Mouse (Mus musculus) heart, embryonic 16.5 days (tissue): Measurements from ENCODE around the gene Pvrig. TPM values are rescaled to one million over a fixed set of nuclear protein-coding genes. Genes with fewer than 3 reads are reported as not detected.
"Not testable (repeated sequence)": the region's sequence is repeated elsewhere in the genome, so short reads cannot be mapped to it uniquely, and the experiment has no call there.

ENCODE experiments used
- ATAC-seq: fragments of 200-750 bp; cut with Nextera tagmentation; replicated peaks from 2 replicates; pipeline ENCODE4 v1.8.0; 2017; ENCODE audit warnings: moderate number of reproducible peaks; ENCODE audit not compliant: insufficient read depth, low FRiP score; ENCODE audit errors: extremely low read depth
- H3K27ac ChIP-seq: fragments of 300-500 bp; sonication (generic); 2 replicates; pipeline ENCODE4 v1.5.1; 2014; ENCODE audit warnings: mild to moderate bottlenecking, low read length, control low read depth, moderate library complexity
- H3K27me3 ChIP-seq: fragments of 300-500 bp; sonication (generic); 2 replicates; pipeline ENCODE4 v1.6.1; 2014; ENCODE audit warnings: low read length, mixed read lengths; ENCODE audit not compliant: control insufficient read depth, insufficient read depth
- H3K36me3 ChIP-seq: fragments of 300-500 bp; sonication (generic); 2 replicates; pipeline ENCODE4 v1.6.1; 2014; ENCODE audit not compliant: control insufficient read depth, insufficient read depth
- H3K4me1 ChIP-seq: fragments of 300-500 bp; sonication (generic); 2 replicates; pipeline ENCODE4 v1.6.1; 2014; ENCODE audit warnings: low read length, mixed read lengths; ENCODE audit not compliant: control insufficient read depth, insufficient read depth
- H3K4me2 ChIP-seq: fragments of 300-500 bp; sonication (generic); 2 replicates; pipeline ENCODE4 v1.6.1; 2014; ENCODE audit warnings: low read depth, mild to moderate bottlenecking, control low read depth, low read length
- H3K4me3 ChIP-seq: fragments of 300-500 bp; sonication (generic); 2 replicates; pipeline ENCODE4 v1.5.1; 2014; ENCODE audit warnings: mild to moderate bottlenecking, control low read depth, low read length
- H3K9ac ChIP-seq: fragments of 300-500 bp; sonication (generic); 2 replicates; pipeline ENCODE4 v1.6.1; 2014; ENCODE audit warnings: low read length, control low read depth
- H3K9me3 ChIP-seq: fragments of 300-500 bp; sonication (generic); replicated peaks from 2 replicates; pipeline ENCODE4 v1.6.1; 2016; ENCODE audit warnings: low read length; ENCODE audit not compliant: control insufficient read depth
- WGBS: fragments of 180-500 bp; shearing (Covaris S2); extraction: QIAGEN DNeasy Blood & Tissue Kit; methylation state at CpG from one replicate; pipeline ENCODE4 v1.1.7; 2014; 5-methylcytosine and 5-hydroxymethylcytosine counted together
- polyA plus RNA-seq: library from polyadenylated mRNA; unstranded; fragments of >200 nt; fragmentation: Nextera tagmentation; extraction: Ambion mirVana; gene quantifications from 2 replicates; pipeline ENCODE4 v1.2.1, GENCODE M21; 2015

The Pvrig gene
- polyA plus RNA-seq, result 0.14 and 0.17 TPM in 2 replicates

DNA sequence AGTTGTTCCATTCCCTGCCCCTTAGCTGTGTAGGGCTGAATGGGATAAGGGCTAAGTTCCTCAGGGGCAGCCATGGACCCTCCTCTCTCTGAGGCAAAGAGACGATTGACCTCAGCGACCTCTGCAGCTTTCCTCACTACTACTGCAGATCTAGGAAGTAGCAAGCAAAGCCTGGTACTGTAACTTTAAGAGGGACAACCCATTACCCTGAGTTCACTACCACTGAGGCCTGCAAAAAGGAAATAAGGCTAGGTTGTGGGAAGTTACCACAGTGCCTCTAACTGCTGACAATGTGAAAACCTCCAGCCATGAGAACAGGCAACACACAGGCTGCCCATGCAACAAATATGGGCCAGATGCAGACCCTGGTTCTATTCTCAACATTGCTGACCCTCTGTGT is at the start of gene Pvrig:
Gene Pvrig, plus strand, starts transcription at position 301 of the 400 bp plus-strand sequence.
- Histone ChIP-seq H3K27me3 (no peaks in the 10 kb centered on the region), H3K9ac (no peak within 1 kb of the TSS), H3K4me3 (no peak within 1 kb of the TSS), H3K4me1 (no peaks in the 10 kb centered on the region), H3K9me3 (no peaks in the 10 kb centered on the region), H3K36me3 (no peaks in the 10 kb centered on the region), H3K4me2 (no peak within 1 kb of the TSS), H3K27ac (no peak within 1 kb of the TSS)
- no peak for ATAC-seq
- WGBS, result 76% methylated on average over 2 of the region's 2 CpGs

DNA sequence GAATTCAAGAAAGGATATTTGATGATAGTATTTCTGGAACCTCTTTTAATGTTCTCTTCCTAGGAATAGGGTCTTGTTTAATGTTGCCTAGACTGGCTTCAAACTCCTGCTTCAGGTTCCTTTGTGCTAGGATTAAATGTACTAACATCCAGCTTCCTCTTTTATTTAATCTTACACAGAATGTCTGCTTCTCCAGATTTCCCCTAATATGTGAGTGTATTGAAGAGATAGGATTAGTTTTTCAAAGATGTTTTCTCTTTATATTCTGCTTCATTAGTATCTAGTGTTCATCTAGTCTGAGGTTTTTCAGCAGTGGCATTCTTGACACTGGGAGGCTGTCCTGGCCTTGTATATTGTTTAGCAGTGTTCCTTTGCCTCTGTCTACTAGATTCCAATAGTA is 47.6 kb upstream of the Pvrig start:
- H3K4me3 ChIP-seq, result no peak overlapping the region
- ATAC-seq, result no peak
- H3K9ac ChIP-seq, result no peak overlapping the region
- no peak overlapping the region for H3K4me2 ChIP-seq
- H3K36me3 ChIP-seq, result no peaks in the 10 kb centered on the region
- no peaks in the 10 kb centered on the region for H3K4me1 ChIP-seq
- H3K27me3 ChIP-seq, result no peaks in the 10 kb centered on the region
- no peaks in the 10 kb centered on the region for H3K9me3 ChIP-seq
- H3K27ac ChIP-seq, result no peak overlapping the region

DNA sequence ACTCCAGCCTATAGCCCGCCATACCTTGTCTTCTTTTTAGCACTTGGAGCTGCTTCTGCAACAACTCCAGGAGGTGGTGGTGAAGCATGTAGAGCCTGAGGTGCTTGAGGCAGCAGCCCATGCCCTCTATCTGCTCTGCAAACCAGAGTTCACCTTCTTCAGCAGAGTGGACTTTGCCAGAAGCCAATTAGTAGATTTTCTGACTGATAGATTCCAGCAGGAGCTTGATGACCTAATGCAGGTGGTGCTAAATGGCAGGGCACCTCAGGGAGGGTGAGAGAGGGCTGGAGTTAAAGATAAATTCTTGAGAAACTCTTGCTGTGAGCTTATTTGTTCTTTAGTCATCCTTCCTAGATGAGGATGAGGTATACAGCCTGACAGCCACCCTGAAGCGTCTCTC is 42.1 kb upstream of the Pvrig start:
- no peaks in the 10 kb centered on the region for H3K4me1 ChIP-seq
- no peak overlapping the region for H3K27ac ChIP-seq
- no peaks in the 10 kb centered on the region for H3K36me3 ChIP-seq
- H3K9me3 ChIP-seq, result no peaks in the 10 kb centered on the region
- ATAC-seq, result no peak
- no peak overlapping the region for H3K9ac ChIP-seq
- no peak overlapping the region for H3K4me3 ChIP-seq
- no peak overlapping the region for H3K4me2 ChIP-seq
- 70% methylated on average over 2 of the region's 2 CpGs for WGBS
- H3K27me3 ChIP-seq, result no peaks in the 10 kb centered on the region

DNA sequence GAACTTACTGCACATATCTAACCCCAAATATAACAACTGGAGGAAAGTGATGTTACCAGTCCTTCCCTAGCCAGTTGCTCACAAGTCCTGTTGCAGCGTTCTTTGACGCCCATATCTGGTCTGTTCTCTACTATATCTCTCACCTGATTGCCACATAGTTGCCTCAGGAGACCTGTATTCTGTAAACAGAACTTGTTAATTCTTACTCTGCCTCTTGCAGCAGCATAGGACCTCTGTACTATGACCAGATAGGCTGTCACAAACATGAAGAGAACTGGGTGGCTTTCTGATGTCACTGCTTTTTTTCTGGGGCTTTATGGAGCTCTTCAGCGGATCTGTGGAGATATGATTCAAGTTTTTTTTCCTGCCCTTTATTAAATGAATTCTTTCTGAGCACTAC is 29.0 kb upstream of the Pvrig start:
- ATAC-seq, result no peak
- no peaks in the 10 kb centered on the region for H3K36me3 ChIP-seq
- WGBS, result 76% methylated on average over 3 of the region's 3 CpGs
- no peaks in the 10 kb centered on the region for H3K4me1 ChIP-seq
- no peak overlapping the region for H3K9ac ChIP-seq
- H3K27me3 ChIP-seq, result no peaks in the 10 kb centered on the region
- H3K27ac ChIP-seq, result no peak overlapping the region
- H3K9me3 ChIP-seq, result no peaks in the 10 kb centered on the region
- no peak overlapping the region for H3K4me2 ChIP-seq
- no peak overlapping the region for H3K4me3 ChIP-seq

DNA sequence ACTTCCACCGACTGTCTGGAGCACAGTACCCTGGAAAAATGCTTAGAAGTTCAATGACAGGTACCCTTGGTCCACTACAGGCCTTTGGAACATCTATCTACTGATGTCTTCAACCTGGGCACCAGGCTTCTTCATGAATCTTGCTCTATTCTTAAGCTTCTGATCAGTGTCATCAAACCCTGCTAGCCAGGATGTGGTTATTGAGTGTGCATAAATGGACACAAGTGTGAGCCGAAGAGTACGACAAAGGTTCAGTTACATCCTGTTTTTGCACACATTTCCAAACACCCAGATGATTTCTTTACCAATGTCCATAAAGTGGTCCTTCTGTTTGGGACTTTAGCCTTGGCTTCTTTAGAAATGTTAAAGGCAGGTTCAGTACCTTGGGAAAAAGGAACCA is 1.5 kb downstream of the Pvrig start:
- H3K9me3 ChIP-seq, result no peaks in the 10 kb centered on the region
- no peak overlapping the region for H3K9ac ChIP-seq
- no peaks in the 10 kb centered on the region for H3K36me3 ChIP-seq
- H3K4me3 ChIP-seq, result no peak overlapping the region
- no peak overlapping the region for H3K4me2 ChIP-seq
- H3K4me1 ChIP-seq, result no peaks in the 10 kb centered on the region
- no peaks in the 10 kb centered on the region for H3K27me3 ChIP-seq
- no peak for ATAC-seq
- no peak overlapping the region for H3K27ac ChIP-seq
- 76% methylated on average over 3 of the region's 3 CpGs for WGBS

DNA sequence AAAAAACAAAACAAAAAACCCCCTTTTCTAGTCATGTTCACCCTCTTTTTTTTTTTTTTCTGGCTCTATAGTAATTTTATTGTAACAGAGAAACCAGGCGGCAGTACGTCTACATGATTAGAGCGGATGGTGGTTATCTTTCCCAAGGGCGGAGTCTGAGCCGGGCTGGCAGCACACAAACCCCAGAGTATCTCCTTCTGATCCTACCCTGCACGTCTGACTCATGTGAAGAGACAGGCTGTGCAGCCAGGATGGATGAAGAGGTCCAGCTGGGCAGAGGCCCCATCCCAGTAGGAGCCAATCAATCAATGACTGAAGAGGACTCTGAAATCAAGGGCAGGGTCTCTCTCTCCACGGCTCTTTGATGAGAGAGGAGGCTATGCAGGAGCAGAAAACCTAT is 21.4 kb downstream of the Pvrig start:
- H3K27ac ChIP-seq, H3K4me1 ChIP-seq, H3K27me3 ChIP-seq, H3K4me3 ChIP-seq, H3K36me3 ChIP-seq, H3K9me3 ChIP-seq, H3K9ac ChIP-seq, ATAC-seq, H3K4me2 ChIP-seq: not testable (repeated sequence)
- WGBS, result 58% methylated on average over 6 of the region's 7 CpGs

DNA sequence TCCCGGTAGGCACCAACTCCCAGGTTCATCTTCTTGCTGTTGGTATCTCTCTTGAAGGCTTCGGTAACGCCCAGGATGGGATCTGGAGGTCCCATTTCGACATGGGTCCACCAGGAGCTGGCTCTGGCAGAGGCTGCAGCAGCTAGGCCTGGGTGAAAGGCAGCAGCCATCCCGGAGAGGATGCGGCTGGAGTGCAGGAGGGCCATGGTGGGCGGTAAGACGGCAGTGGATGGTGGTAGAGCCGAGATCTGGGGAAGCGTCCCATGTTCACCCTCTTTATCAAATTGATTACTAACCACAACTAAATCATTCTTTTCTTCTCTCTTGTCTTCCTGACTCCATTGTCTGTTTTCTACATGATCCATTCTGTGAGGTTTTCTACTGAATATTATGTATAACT is 23.6 kb downstream of the Pvrig start:
- not testable (repeated sequence) for H3K4me3 ChIP-seq, H3K27ac ChIP-seq, H3K9me3 ChIP-seq, H3K9ac ChIP-seq, H3K36me3 ChIP-seq, H3K4me1 ChIP-seq, H3K4me2 ChIP-seq, H3K27me3 ChIP-seq, ATAC-seq
- 87% methylated on average over 10 of the region's 10 CpGs for WGBS

Other genes starting within 250 kb of the Pvrig start
- gene Zscan21, start 225.1 kb upstream of the Pvrig start, polyA plus RNA-seq, result 37.6 and 42.7 TPM in 2 replicates
- 11.5 and 12.0 TPM in 2 replicates for gene Zfp113, start 186.2 kb upstream of the Pvrig start, polyA plus RNA-seq
- 280 and 293 TPM in 2 replicates for gene Cops6, start 180.9 kb upstream of the Pvrig start, polyA plus RNA-seq
- 11.6 and 13.0 TPM in 2 replicates for gene Ap4m1, start 170.0 kb upstream of the Pvrig start, polyA plus RNA-seq
- 113 and 126 TPM in 2 replicates for gene Mcm7, start 169.5 kb upstream of the Pvrig start, polyA plus RNA-seq
- 58.9 and 59.8 TPM in 2 replicates for gene Taf6, start 154.5 kb upstream of the Pvrig start, polyA plus RNA-seq
- gene Cnpy4, start 154.5 kb upstream of the Pvrig start, polyA plus RNA-seq, result 22.3 and 23.8 TPM in 2 replicates
- 6.1 and 6.3 TPM in 2 replicates for gene Mblac1, start 147.6 kb upstream of the Pvrig start, polyA plus RNA-seq
- gene Nxpe5, start 116.1 kb upstream of the Pvrig start, polyA plus RNA-seq, result not detected in 2 replicates
- 71.9 and 79.3 TPM in 2 replicates for gene Lamtor4, start 86.5 kb upstream of the Pvrig start, polyA plus RNA-seq
- 2.2 and 3.0 TPM in 2 replicates for gene BC037034, start 77.9 kb upstream of the Pvrig start, polyA plus RNA-seq
- 0.45 and 0.65 TPM in 2 replicates for gene Gal3st4, start 69.1 kb upstream of the Pvrig start, polyA plus RNA-seq
- gene Gm43720, start 62.0 kb upstream of the Pvrig start, polyA plus RNA-seq, result 0.09 and 0.10 TPM in 2 replicates
- 5.7 and 7.7 TPM in 2 replicates for gene Gpc2, start 62.0 kb upstream of the Pvrig start, polyA plus RNA-seq
- gene Stag3, start 61.7 kb upstream of the Pvrig start, polyA plus RNA-seq, result 2.0 and 2.2 TPM in 2 replicates
- 19.9 and 21.3 TPM in 2 replicates for gene Zfp157, start 99.5 kb downstream of the Pvrig start, polyA plus RNA-seq
- not detected in 2 replicates for gene 1700123K08Rik, start 222.8 kb downstream of the Pvrig start, polyA plus RNA-seq